Mouse (Mus musculus) CD4-positive, CD25-positive, alpha-beta regulatory T cell, adult 4 months (primary cell): ENCODE measurements around the gene Zscan10. TPM values are rescaled to one million over a fixed set of nuclear protein-coding genes. Genes with fewer than 3 reads are reported as not detected.
"Not testable (repeated sequence)": the region's sequence is repeated elsewhere in the genome, so short reads cannot be mapped to it uniquely, and the experiment has no call there.

Experiments used
- ATAC-seq: one replicate; pipeline ENCODE4 v1.8.0; 2017
- polyA plus RNA-seq, 2 experiments: library from polyadenylated mRNA; unstranded; fragments of 100-300 nt; shearing (Covaris generic); gene quantifications; one replicate each; pipeline ENCODE4 v1.2.1; 2017

Gene Zscan10
- polyA plus RNA-seq, 2 experiments from 2014 or later: 2.2 to 2.9 TPM

DNA sequence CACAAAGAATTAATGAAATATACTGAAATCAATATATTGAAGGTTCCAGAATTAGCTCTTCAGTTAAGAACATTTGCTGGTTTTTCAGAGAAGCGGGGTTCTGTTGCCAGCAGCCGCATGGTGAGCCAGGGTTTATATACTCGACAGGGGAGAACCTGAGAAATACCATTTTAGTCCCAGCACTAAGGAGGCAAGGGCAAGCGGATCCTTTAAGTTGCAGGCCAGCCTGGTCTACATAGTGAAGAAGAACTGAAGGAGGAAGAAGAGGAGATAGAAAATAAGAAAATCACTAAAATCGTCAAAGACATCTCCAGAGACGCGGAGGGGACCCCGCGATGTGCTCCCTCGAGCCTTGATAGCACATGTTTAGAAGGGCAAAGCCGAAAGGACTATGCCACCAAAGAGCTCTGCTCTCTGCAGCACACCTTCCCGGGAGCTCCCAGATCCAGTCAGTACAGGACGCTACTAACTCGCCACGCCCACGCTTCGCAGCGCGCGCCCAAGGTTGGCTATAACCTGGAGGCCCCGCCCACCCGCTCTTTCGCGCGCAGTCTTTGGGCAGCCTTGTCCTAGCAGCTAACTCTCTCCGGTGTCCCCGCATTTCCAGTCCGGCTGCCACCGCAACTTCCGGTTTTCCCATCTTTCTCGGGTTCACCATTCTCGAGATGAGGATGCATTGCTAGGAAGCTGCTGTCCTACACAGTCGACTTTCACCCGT, 8.3 kb upstream of the Zscan10 start:
- peak; percentile 98 for ATAC-seq

DNA sequence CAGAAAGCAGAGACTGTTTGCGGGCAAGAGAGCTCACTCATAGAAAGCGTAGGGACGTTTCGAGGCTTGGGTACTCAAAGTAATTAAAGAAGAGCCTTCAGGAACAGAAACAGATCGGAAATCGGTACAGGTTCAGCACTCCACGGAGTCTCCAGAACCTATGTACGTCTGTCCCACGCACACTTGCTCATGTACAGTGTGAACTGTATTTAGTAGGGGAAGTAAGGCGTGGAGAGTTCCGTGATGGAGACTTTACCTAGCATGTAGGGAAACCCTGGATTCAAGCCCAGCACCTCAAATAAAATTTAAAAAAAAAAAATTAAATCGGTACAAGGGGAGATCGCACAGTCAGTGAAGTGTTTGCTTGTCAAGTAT, 7.7 kb upstream of the Zscan10 start:
- ATAC-seq: peak; percentile 48

DNA sequence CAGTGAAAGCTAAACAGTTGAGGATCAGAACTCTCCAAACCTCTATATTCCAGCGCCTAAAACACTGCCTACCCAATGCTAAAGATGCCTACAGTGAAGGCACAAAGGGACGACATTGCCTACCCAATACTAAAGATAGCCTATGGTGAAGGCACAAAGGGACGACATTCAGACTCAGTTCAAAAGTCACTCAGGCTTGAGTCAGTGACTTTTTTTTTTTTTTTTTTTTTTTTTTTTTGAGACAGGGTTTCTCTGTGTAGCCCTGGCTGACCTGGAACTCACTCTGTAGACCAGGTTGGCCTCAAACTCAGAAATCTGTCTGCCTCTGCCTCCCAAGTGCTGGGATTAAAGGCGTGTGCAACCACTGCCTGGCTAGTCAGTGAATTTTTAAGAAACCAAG, 5.5 kb upstream of the Zscan10 start:
- ATAC-seq: not testable (repeated sequence)

- ATAC-seq: peak; percentile 95
Measured at GRCm38 (mm10) chr17:23598582-23599552, 1.8 kb upstream of the Zscan10 start, which contains the start of gene Zfp13. Zfp13 (minus strand) TSS chr17:23599487.

GRCm38 (mm10) chr17:23599605-23600063, 1.0 kb upstream of the Zscan10 start:
- no peak for ATAC-seq

DNA sequence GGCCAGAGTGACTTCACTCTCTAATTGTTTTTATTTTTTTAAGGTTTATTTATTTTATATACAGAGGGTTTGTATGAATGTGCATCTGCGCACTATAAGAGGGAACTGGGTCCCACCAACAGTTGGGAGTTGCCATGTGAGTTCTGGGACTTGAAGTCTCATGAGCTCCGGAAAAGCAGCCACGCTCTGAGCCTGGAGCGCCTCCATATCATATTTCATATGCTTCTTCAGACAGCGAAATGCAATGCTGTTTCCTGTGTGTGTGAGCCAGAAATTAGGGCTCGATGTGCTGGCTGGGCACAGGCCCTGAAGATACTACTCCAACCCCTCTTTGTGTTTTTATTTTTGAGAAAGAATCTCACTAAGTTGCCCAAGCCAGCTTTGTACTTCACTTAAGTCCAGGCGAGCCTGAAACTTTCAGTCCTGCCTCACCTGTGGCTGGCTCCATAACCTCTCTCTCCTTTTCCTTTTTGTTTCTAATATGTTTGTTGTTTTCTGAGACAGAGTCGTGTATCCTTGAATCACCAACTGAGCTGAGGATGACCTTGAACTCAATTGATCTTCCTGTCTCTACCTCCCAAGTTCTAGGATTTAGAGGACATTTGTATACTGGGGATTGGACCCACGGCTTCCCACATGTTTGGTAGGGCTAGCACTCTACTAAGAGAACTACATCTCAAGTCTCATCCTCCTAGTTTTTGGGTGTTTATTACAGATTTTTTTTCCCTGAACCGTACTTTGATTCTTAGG, 1.4 kb downstream of the Zscan10 start:
- ATAC-seq: no peak

DNA sequence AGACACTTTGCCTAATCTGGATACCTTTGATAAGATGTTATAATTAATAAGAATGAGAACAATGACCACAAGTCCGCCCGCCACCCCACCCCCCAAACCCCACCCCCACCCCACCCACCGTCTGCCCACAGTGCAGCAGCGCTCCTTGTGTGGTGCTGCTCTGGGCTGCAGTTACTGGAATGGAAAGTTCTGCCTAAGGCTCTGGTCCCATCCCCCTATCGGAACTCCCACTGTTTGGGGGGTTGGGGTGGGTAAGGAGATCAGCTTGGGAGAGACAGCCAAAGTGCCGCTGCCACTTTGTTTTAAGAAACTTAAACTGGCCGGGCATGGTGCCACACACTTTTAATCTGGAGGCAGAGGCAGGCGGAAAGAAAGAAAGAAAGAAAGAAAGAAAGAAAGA, 2.4 kb downstream of the Zscan10 start:
- no peak for ATAC-seq

GRCm38 (mm10) chr17:23603542-23603941, 2.9 kb downstream of the Zscan10 start:
- no peak for ATAC-seq

DNA sequence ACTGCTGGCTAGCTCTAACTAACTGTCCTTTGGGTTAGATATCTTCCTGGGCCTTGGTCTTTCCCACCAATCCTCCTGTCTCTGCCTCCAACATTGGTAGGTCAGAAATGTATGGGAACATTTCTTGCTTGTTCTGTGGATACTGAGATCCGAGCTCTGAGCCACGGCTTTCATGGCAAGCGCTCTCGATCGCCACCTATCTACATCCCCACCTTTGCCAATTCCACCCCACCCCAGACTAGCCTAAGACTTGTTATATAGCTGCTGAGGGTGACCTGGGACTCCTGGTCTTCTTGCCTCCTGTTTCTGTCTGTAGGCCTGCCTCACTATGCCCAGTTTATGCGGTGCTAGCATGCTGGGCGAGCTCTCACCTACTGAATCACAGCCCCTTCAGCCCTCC, 3.7 kb downstream of the Zscan10 start:
- no peak for ATAC-seq

- no peak for ATAC-seq
Measured at GRCm38 (mm10) chr17:23605220-23605619, 4.6 kb downstream of the Zscan10 start.

DNA sequence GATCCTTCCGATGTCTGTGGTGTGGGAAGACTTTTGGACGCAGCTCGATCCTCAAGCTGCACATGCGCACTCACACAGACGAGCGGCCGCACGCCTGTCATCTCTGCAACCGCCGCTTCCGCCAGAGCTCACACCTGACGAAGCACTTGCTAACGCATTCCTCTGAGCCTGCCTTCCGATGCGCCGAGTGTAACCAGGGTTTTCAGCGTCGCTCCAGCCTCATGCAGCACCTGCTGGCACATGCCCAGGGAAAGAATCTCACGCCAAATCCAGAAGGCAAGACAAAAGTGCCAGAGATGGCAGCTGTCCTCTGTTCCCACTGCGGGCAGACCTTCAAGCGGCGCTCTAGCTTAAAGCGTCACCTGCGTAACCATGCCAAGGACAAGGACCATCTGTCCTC, 9.0 kb downstream of the Zscan10 start:
- ATAC-seq: no peak

DNA sequence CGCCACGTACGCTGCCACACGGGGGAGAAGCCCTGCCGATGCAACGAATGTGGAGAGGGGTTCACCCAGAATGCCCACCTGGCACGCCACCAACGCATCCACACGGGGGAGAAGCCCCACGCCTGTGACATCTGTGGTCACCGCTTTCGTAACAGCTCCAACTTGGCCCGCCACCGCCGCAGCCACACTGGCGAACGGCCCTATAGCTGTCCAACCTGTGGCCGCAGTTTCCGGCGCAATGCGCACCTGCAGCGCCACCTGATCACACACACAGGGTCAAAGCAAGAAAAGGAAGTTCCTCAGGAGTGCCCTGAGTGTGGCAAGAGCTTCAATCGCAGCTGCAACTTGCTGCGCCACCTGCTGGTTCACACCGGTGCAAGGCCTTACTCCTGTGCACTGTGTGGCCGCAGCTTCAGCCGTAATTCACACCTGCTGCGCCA, 9.7 kb downstream of the Zscan10 start:
- peak; percentile 94 for ATAC-seq

GRCm38 (mm10) chr17:23617087-23617486, 16.4 kb downstream of the Zscan10 start:
- peak; percentile 64 for ATAC-seq

DNA sequence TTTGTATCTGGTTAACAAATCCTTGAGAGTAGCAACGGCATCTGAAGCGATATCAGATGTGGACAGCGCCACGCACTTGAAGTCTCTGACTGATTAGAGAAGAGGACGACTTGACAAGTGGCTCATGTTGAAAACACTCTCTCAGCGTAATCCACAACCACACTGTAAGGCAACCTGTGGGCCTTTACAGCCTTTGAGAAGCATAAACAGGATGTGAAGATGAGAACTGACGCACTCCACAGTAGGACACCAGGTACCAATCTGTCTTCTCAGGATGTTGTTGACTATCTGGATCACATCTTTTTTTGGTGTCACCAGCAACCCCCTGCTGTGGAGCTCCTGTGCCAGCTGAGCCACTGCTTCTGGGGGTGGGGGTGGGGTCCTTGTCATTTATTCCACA, 19.7 kb downstream of the Zscan10 start:
- peak; percentile 93 for ATAC-seq

DNA sequence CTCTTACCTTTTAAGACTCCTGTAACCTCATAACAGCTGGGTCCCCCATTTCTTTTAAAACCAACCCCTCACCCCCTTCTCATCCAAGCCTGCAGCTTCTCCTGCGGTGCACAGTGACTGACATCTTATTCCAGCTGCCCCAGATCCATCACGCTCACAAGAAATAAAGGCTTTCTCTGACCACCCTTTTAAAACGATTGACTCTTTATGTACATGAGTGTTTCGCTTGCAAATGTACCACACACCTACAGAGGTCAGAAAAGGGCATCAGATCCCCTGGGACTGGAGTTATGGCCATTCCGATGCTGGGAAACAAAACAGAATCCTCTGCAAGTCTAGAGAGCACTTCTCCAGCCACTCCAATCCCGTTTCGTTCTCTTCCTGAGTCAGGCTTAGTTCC, 27.2 kb downstream of the Zscan10 start:
- no peak for ATAC-seq

- ATAC-seq: peak; percentile 100
Measured at GRCm38 (mm10) chr17:23630195-23631020, 29.8 kb downstream of the Zscan10 start.

GRCm38 (mm10) chr17:23631241-23631640, 30.6 kb downstream of the Zscan10 start:
- ATAC-seq: no peak

- ATAC-seq: no peak
Measured at GRCm38 (mm10) chr17:23644613-23645495, 44.2 kb downstream of the Zscan10 start, which contains the start of gene Mmp25. Mmp25 (minus strand) TSS chr17:23645277.

- no peak for ATAC-seq
Measured at GRCm38 (mm10) chr17:23645894-23646293, 45.2 kb downstream of the Zscan10 start.

DNA sequence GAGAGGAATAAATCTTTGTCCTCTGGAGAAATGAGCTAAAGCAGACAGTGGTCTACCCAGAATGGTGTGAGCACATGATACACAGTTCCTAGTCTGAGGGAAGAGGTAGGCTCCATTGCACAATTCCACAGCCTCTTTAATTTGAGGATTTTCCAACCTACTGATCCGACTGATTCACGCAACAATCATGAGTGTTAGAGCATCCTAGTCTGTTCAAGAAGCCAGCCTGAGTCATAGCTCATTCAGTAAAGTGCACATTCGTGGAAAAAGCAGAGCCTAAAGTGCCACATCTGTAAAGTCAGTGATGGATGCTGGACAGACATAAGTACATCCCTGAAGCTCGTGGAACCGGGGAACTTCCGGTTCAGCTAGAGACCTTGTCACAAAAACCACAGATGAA, 50.7 kb downstream of the Zscan10 start:
- no peak for ATAC-seq

DNA sequence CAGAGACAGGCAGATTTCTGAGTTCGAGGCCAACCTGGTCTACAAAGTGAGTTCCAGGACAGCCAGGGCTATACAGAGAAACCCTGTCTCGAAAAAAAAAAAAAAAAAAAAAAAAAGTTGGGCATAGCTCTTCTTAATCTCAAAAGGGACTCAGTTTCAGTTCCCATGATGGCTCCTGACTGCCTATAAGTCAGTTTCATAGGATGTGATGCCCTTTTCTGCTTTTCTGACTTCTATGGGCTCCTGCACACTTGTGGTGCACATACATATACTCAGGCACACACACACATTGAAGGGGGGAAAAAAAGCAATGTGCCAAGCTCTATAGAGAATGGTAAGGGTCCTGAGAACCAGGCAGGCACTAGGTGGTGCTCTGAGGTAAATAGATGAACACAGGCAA, 52.7 kb downstream of the Zscan10 start:
- ATAC-seq: no peak
